Mouse (Mus musculus) spleen, postnatal 14 days (tissue): Measurements from ENCODE around the gene Trim3.

Source experiments
- DNase-seq, 2 experiments: peaks; one replicate each; pipeline ENCODE4 v3.0.0; 2021 to 2022; ENCODE audit warnings: low spot score in 2 of 2

Gene Trim3

DNA sequence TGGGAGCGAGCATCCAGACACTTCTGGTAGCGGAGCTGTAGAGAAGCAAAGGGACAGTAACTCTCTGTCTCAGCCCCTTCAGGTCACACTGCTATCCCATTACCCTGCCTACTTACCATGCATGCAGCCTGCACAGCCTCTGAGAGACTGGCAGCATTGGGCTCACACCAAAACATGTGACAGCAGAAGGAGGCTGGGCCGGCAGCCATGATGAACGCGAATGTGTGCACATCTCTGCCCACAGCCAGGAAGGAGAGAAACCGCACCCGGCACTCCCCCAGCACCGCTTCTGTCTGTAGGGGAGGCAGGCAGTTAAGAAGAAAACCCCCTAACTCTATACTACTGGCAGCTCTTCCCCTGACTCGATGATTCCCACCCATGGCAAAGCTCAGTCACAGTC, 74.4 kb downstream of the Trim3 start:
- DNase-seq = no peak

DNA sequence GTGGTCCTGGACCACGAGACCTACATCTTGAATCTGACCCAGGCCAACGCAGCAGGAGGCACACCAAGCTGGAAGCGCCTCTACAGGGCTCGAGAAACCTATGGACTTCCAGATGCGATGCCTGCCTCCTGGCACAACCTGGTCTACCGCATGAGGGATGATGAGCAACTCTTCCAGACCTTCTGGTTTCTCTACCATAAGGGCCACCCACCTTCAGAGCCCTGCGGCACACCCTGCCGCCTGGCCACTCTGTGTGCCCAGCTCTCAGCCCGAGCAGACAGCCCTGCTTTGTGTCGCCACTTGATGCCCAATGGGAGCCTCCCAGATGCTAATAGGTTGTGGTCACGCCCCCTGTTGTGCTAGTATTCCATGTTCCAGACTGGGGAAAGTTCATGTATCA, 75.7 kb downstream of the Trim3 start:
- no peak for DNase-seq

DNA sequence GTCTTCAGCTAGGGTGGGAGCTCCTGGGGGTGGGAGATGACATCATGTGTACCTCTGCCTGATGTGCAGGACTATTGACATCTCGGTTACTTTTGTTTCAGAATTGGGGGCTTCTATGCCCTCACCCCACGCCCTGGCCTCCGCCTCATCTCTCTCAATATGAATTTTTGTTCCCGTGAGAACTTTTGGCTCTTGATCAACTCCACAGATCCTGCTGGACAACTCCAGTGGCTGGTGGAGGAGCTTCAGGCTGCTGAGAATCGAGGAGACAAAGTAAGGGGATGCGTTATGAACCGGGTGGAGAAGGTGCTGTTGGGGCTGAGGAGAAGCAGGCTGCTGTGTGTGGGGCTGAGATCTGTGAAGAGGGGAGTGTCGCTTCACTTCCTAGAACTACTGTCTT, 77.0 kb downstream of the Trim3 start:
- no peak for DNase-seq

DNA sequence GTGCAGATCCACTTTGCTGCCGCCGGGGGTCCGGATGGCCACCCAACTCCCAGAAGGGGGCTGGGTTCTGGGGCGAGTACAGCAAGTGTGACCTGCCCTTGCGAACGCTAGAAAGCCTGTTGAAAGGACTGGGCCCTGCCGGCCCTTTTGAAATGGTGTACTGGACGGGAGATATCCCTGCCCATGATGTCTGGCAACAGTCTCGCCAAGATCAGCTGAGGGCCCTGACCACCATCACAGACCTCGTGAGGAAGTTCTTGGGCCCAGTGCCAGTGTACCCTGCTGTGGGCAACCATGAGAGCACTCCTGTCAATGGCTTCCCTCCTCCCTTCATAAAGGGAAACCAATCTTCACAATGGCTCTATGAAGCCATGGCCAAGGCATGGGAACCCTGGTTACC, 77.8 kb downstream of the Trim3 start:
- DNase-seq = no peak
